Mouse (Mus musculus): ENCODE measurements around the gene Hells. TPM values are rescaled to one million over a fixed set of nuclear protein-coding genes. Genes with fewer than 3 reads are reported as not detected.

Gene Hells
- total and polyA plus RNA-seq, 2 experiments: 0.11 to 0.92 TPM

- H3K4me3 ChIP-seq (ENCODE audit: insufficient read depth, low read depth, low read length): no peak overlapping the region
- H3K27ac ChIP-seq (replicated peaks; ENCODE audit: insufficient read depth, low read depth, low read length): peak overlapping the region; percentile 56
- no peak for TF ChIP-seq CTCF (IDR thresholded peaks at IDR 0.05; ENCODE audit: low read depth, low read length)
- TF ChIP-seq POLR2A (IDR thresholded peaks at IDR 0.05; ENCODE audit: extremely low read depth, insufficient read depth, low read length): no peak
- no peaks in the 10 kb centered on the region for H3K27me3 ChIP-seq (ENCODE audit: control insufficient read depth, insufficient read depth, low read length)
- H3K79me2 ChIP-seq (ENCODE audit: control insufficient read depth, insufficient read depth, low read length): no peaks in the 10 kb centered on the region
- H3K36me3 ChIP-seq (ENCODE audit: control insufficient read depth, insufficient read depth, low read length): no peaks in the 10 kb centered on the region
- H3K9ac ChIP-seq (ENCODE audit: low read depth, low read length): no peak overlapping the region
- 15% methylated on average over 4 of the region's 4 CpGs for WGBS
- H3K4me1 ChIP-seq (ENCODE audit: control insufficient read depth, insufficient read depth, low read length): peaks cover 2% of the 10 kb centered on the region; the same call in 1 of the 2 replicates
- DNase-seq (ENCODE audit: extremely low read depth, low read depth, low spot score): peak; percentile 81
Measured at GRCm38 (mm10) chr19:38998248-38998647, 67.5 kb downstream of the Hells start.

DNA sequence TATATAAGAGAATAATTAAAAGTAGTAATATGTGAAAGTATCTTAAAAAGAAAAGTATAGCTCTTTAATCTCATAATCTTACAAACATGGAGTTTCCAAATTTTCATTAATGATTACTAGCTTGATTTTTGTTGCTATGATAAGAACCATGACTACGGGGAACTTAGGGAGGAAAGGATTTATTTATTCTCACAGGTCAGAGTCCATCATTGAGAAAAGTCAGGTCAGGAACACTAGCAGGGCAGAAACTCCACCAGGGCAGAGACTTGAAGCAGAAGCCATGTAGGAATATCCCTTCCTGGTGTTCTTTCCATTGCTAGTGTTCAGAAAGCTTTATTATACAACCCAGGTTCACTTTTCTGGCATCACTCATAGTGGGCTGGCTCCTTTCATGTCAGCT lies 68.0 kb downstream of the Hells start:
- Histone ChIP-seq H3K27me3 (ENCODE audit: control insufficient read depth, insufficient read depth, low read length) (no peaks in the 10 kb centered on the region), H3K9ac (ENCODE audit: low read depth, low read length) (no peak overlapping the region), H3K4me3 (ENCODE audit: insufficient read depth, low read depth, low read length) (no peak overlapping the region), H3K36me3 (ENCODE audit: control insufficient read depth, insufficient read depth, low read length) (no peaks in the 10 kb centered on the region), H3K27ac (replicated peaks; ENCODE audit: insufficient read depth, low read depth, low read length) (peak overlapping the region; percentile 56; the same call in 1 of the 2 replicates), H3K79me2 (ENCODE audit: control insufficient read depth, insufficient read depth, low read length) (no peaks in the 10 kb centered on the region), H3K4me1 (ENCODE audit: control insufficient read depth, insufficient read depth, low read length) (peaks cover 2% of the 10 kb centered on the region; the same call in 1 of the 2 replicates)
- DNase-seq (ENCODE audit: extremely low read depth, low read depth, low spot score): peak; percentile 96
- TF ChIP-seq POLR2A (IDR thresholded peaks at IDR 0.05; ENCODE audit: extremely low read depth, insufficient read depth, low read length) (no peak), CTCF (IDR thresholded peaks at IDR 0.05; ENCODE audit: low read depth, low read length) (no peak)
- 20% methylated on average over 1 of the region's 1 CpGs for WGBS

DNA sequence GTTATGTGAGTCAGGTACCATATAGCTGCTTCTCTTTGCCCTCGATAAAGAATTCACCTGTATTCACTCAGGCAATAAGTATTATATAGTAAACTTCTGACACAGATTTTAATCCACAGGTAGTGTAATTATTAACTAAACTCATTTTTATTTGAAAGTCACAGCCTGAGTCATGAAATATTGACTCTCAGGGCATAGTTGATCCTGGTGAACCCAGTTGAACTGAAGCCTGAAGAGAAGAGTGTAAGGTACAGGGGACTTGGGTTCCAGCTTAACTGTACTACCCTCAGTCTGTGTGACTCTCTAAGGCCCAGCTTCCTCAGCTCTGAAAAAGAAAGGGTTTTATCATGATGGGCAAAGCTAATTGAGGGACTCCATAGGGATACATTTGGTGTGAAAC lies 74.4 kb downstream of the Hells start:
- no peaks in the 10 kb centered on the region; the same call in 1 of the 2 replicates for H3K79me2 ChIP-seq (ENCODE audit: control insufficient read depth, insufficient read depth, low read length)
- peak; percentile 95 for DNase-seq (ENCODE audit: extremely low read depth, low read depth, low spot score)
- no peaks in the 10 kb centered on the region for H3K36me3 ChIP-seq (ENCODE audit: control insufficient read depth, insufficient read depth, low read length)
- 22% methylated on average over 1 of the region's 1 CpGs for WGBS
- peak overlapping the region; percentile 23; the same call in 1 of the 2 replicates for H3K4me3 ChIP-seq (ENCODE audit: insufficient read depth, low read depth, low read length)
- H3K27me3 ChIP-seq (ENCODE audit: control insufficient read depth, insufficient read depth, low read length): no peaks in the 10 kb centered on the region
- TF ChIP-seq CTCF (IDR thresholded peaks at IDR 0.05; ENCODE audit: low read depth, low read length): no peak
- no peak for TF ChIP-seq POLR2A (IDR thresholded peaks at IDR 0.05; ENCODE audit: extremely low read depth, insufficient read depth, low read length)
- peaks cover 11% of the 10 kb centered on the region for H3K4me1 ChIP-seq (ENCODE audit: control insufficient read depth, insufficient read depth, low read length)
- no peak overlapping the region; the same call in 1 of the 2 replicates for H3K27ac ChIP-seq (replicated peaks; ENCODE audit: insufficient read depth, low read depth, low read length)
- no peak overlapping the region for H3K9ac ChIP-seq (ENCODE audit: low read depth, low read length)

DNA sequence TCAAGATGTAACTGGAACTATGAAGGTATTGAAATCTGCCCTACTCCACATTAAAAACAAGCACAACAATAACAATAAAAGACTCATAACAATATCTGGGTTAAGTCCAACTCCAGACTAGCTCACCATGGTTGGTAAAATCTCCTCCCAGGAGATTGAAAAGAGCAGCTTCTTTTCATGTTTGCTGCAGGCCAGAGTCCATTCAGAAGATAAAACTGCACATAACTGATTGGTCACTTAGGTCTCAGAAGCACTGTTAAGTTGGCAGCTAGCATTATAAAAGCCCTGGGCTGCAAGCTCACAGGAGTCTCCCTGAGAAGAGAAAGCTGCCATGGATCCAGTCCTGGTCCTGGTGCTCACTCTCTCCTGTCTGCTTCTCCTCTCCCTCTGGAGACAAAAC lies 76.0 kb downstream of the Hells start, which contains the start of gene Cyp2c55:
Gene Cyp2c55, plus strand, starts transcription at position 305 of the 400 bp plus-strand sequence.
- Histone ChIP-seq H3K79me2 (ENCODE audit: control insufficient read depth, insufficient read depth, low read length) (no peaks in the 10 kb centered on the region; the same call in 1 of the 2 replicates), H3K9ac (ENCODE audit: low read depth, low read length) (no peak within 1 kb of the TSS), H3K27me3 (ENCODE audit: control insufficient read depth, insufficient read depth, low read length) (no peaks in the 10 kb centered on the region), H3K27ac (replicated peaks; ENCODE audit: insufficient read depth, low read depth, low read length) (no peak within 1 kb of the TSS), H3K4me1 (ENCODE audit: control insufficient read depth, insufficient read depth, low read length) (peaks cover 11% of the 10 kb centered on the region), H3K4me3 (ENCODE audit: insufficient read depth, low read depth, low read length) (no peak within 1 kb of the TSS), H3K36me3 (ENCODE audit: control insufficient read depth, insufficient read depth, low read length) (no peaks in the 10 kb centered on the region)
- TF ChIP-seq CTCF (IDR thresholded peaks at IDR 0.05; ENCODE audit: low read depth, low read length) (no peak), POLR2A (IDR thresholded peaks at IDR 0.05; ENCODE audit: extremely low read depth, insufficient read depth, low read length) (no peak)
- peak; percentile 82 for DNase-seq (ENCODE audit: extremely low read depth, low read depth, low spot score)

Other genes starting within 250 kb of the Hells start
- gene Noc3l, start 111.7 kb upstream of the Hells start, total RNA-seq (2014; rRNA removed): 2.4 and 3.2 TPM in 2 replicates
- gene Noc3l, start 111.7 kb upstream of the Hells start, polyA plus RNA-seq (2012; rRNA removed): 1.4 and 2.0 TPM in 2 replicates
- 5.9 and 6.4 TPM in 2 replicates for gene Tbc1d12, start 94.3 kb upstream of the Hells start, total RNA-seq (2014; rRNA removed)
- gene Tbc1d12, start 94.3 kb upstream of the Hells start, polyA plus RNA-seq (2012; rRNA removed): 2.2 TPM in 2 replicates
- 17.3 and 55.8 TPM in 2 replicates for gene Cyp2c55, start 76.1 kb downstream of the Hells start, total RNA-seq (2014; rRNA removed)
- 3.5 and 11.6 TPM in 2 replicates for gene Cyp2c55, start 76.1 kb downstream of the Hells start, polyA plus RNA-seq (2012; rRNA removed)
- 0.09 TPM in 1 of 2 replicates, not detected in the other for gene Cyp2c65, start 130.1 kb downstream of the Hells start, total RNA-seq (2014; rRNA removed)
- gene Cyp2c65, start 130.1 kb downstream of the Hells start, polyA plus RNA-seq (2012; rRNA removed): not detected in 2 replicates
- gene Cyp2c66, start 183.0 kb downstream of the Hells start, total RNA-seq (2014; rRNA removed): not detected in 2 replicates
- gene Cyp2c66, start 183.0 kb downstream of the Hells start, polyA plus RNA-seq (2012; rRNA removed): not detected in 2 replicates

All from liver, adult 2 months (tissue).